Mouse (Mus musculus) heart, adult 2 months (tissue): ENCODE results near the gene Sarm1. TPM values are rescaled to one million over a fixed set of nuclear protein-coding genes. Genes with fewer than 3 reads are reported as not detected.

Source experiments
- DNase-seq, 2 experiments: peaks; one replicate each; pipeline ENCODE4 v3.0.0; 2021
- H3K27ac ChIP-seq: fragments of 200-600 bp; 2 replicates; pipeline ENCODE4 v1.8.1; 2022
- H3K27me3 ChIP-seq: fragments of 200-500 bp; 2 replicates; pipeline ENCODE4 v1.6.1; 2012; ENCODE audit warnings: mild to moderate bottlenecking, low read length, inconsistent platforms, mixed read lengths; ENCODE audit not compliant: control insufficient read depth, insufficient read depth
- H3K36me3 ChIP-seq: fragments of 200-500 bp; 2 replicates; pipeline ENCODE4 v1.6.1; 2012; ENCODE audit warnings: low read length, inconsistent platforms; ENCODE audit not compliant: control insufficient read depth, insufficient read depth
- H3K4me1 ChIP-seq: fragments of 200-500 bp; 2 replicates; pipeline ENCODE4 v1.6.1; 2011; ENCODE audit warnings: low read length; ENCODE audit not compliant: control insufficient read depth, insufficient read depth
- H3K4me3 ChIP-seq: fragments of 200-600 bp; 2 replicates; pipeline ENCODE4 v1.8.1; 2022
- H3K79me2 ChIP-seq: fragments of 200-500 bp; replicated peaks from 2 replicates; pipeline ENCODE4 v1.6.1; 2012; ENCODE audit warnings: mild to moderate bottlenecking, inconsistent platforms, low read length, moderate library complexity, mixed read lengths; ENCODE audit not compliant: control insufficient read depth, insufficient read depth
- H3K9ac ChIP-seq: fragments of 200-500 bp; 2 replicates; pipeline ENCODE4 v1.6.1; 2012; ENCODE audit warnings: low read depth, mild to moderate bottlenecking, control low read depth, inconsistent platforms, low read length, mixed read lengths
- CTCF ChIP-seq: fragments of 200-600 bp; IDR thresholded peaks from 2 replicates; pipeline ENCODE4 v1.8.1; 2022; ENCODE audit warnings: antibody characterized with exemption, mild to moderate bottlenecking, moderate library complexity
- EP300 ChIP-seq: fragments of 200-500 bp; IDR thresholded peaks from 2 replicates; pipeline ENCODE4 v1.6.1; 2011; ENCODE audit warnings: low read depth, low read length, control low read depth; ENCODE audit not compliant: insufficient read depth
- POLR2A ChIP-seq: fragments of 200-500 bp; IDR thresholded peaks from 2 replicates; pipeline ENCODE4 v1.6.1; 2011; ENCODE audit warnings: mild to moderate bottlenecking, low read depth, low read length, control low read depth; ENCODE audit not compliant: insufficient read depth
- WGBS: fragments of 180-500 bp; shearing (Covaris S2); methylation state at CpG from one replicate; pipeline ENCODE4 v1.1.7; 2018; 5-methylcytosine and 5-hydroxymethylcytosine counted together
- intact Hi-C: fragments of 180-260 bp; cut with DNase I; formaldehyde crosslinking; loops from one replicate; pipeline ENCODE4 v1.15.1; 2025
- polyA plus RNA-seq: library from polyadenylated mRNA; depleted of rRNA; stranded (reverse); fragments of >200 nt; gene quantifications from 2 replicates; pipeline ENCODE4 v1.2.3, GENCODE M21; 2012
- total RNA-seq, 2 experiments: library from RNA; stranded (reverse); gene quantifications; 2 replicates each; pipeline ENCODE4 v1.2.3; 2021

The Sarm1 gene
- total and polyA plus RNA-seq, 3 experiments: 0.23 to 0.52 (median 0.45) TPM

GRCm38 (mm10) chr11:78437182-78437581, 60.4 kb downstream of the Sarm1 start:
- no peak for DNase-seq
- 90% methylated on average over 7 of the region's 7 CpGs for WGBS
- intact Hi-C loops: no loop called here
- TF ChIP-seq EP300 (no peak), CTCF (no peak), POLR2A (no peak)
- H3K27ac ChIP-seq: no peak overlapping the region
- no peak overlapping the region for H3K9ac ChIP-seq
- no peaks in the 10 kb centered on the region for H3K79me2 ChIP-seq
- H3K4me3 ChIP-seq: no peak overlapping the region
- no peaks in the 10 kb centered on the region for H3K27me3 ChIP-seq
- H3K4me1 ChIP-seq: no peaks in the 10 kb centered on the region
- H3K36me3 ChIP-seq: no peaks in the 10 kb centered on the region

- Histone ChIP-seq H3K27me3 (no peaks in the 10 kb centered on the region), H3K9ac (no peak overlapping the region), H3K36me3 (no peaks in the 10 kb centered on the region), H3K79me2 (no peaks in the 10 kb centered on the region), H3K4me3 (no peak overlapping the region), H3K27ac (no peak overlapping the region), H3K4me1 (no peaks in the 10 kb centered on the region)
- 12% methylated on average over 19 of the region's 19 CpGs for WGBS
- intact Hi-C loops: no loop called here
- TF ChIP-seq EP300 (no peak), CTCF (peak; percentile 49)
- DNase-seq: no peak
Measured at GRCm38 (mm10) chr11:78435776-78436349, 61.7 kb downstream of the Sarm1 start.

- TF ChIP-seq EP300: no peak
- no peak for TF ChIP-seq POLR2A
- TF ChIP-seq CTCF: no peak
- intact Hi-C loops: no loop called here
- no peaks in the 10 kb centered on the region for H3K27me3 ChIP-seq
- no peak overlapping the region for H3K4me3 ChIP-seq
- H3K79me2 ChIP-seq: no peaks in the 10 kb centered on the region
- DNase-seq: no peak
- no peak overlapping the region for H3K27ac ChIP-seq
- 35% methylated on average over 4 of the region's 4 CpGs for WGBS
- H3K9ac ChIP-seq: no peak overlapping the region
- H3K4me1 ChIP-seq: no peaks in the 10 kb centered on the region
- H3K36me3 ChIP-seq: no peaks in the 10 kb centered on the region
Measured at GRCm38 (mm10) chr11:78434052-78434451, 63.5 kb downstream of the Sarm1 start.

GRCm38 (mm10) chr11:78431176-78431575, 66.4 kb downstream of the Sarm1 start:
- no peaks in the 10 kb centered on the region for H3K27me3 ChIP-seq
- H3K36me3 ChIP-seq: no peaks in the 10 kb centered on the region
- no peaks in the 10 kb centered on the region for H3K4me1 ChIP-seq
- intact Hi-C loops: no loop called here
- DNase-seq: no peak
- no peak overlapping the region for H3K9ac ChIP-seq
- WGBS: 88% methylated on average over 10 of the region's 10 CpGs
- no peaks in the 10 kb centered on the region for H3K79me2 ChIP-seq
- no peak overlapping the region for H3K4me3 ChIP-seq
- TF ChIP-seq EP300 (no peak), CTCF (no peak), POLR2A (no peak)
- H3K27ac ChIP-seq: no peak overlapping the region

- Histone ChIP-seq H3K79me2 (no peaks in the 10 kb centered on the region), H3K9ac (no peak overlapping the region), H3K4me3 (no peak overlapping the region), H3K4me1 (no peaks in the 10 kb centered on the region), H3K27ac (no peak overlapping the region), H3K27me3 (no peaks in the 10 kb centered on the region), H3K36me3 (no peaks in the 10 kb centered on the region)
- intact Hi-C loops: no loop called here
- TF ChIP-seq POLR2A: no peak
- TF ChIP-seq CTCF: no peak
- TF ChIP-seq EP300: no peak
- 41% methylated on average over 11 of the region's 11 CpGs for WGBS
- no peak for DNase-seq
Measured at GRCm38 (mm10) chr11:78430195-78430878, 67.2 kb downstream of the Sarm1 start.

- Histone ChIP-seq H3K9ac (no peak overlapping the region), H3K79me2 (no peaks in the 10 kb centered on the region), H3K4me1 (no peaks in the 10 kb centered on the region; the same call in 1 of the 2 replicates), H3K4me3 (no peak overlapping the region), H3K36me3 (no peaks in the 10 kb centered on the region), H3K27ac (no peak overlapping the region), H3K27me3 (no peaks in the 10 kb centered on the region)
- TF ChIP-seq CTCF: no peak
- TF ChIP-seq EP300: no peak
- TF ChIP-seq POLR2A: no peak
- DNase-seq: no peak
- intact Hi-C loops: no loop called here
- 81% methylated on average over 5 of the region's 5 CpGs for WGBS
Measured at GRCm38 (mm10) chr11:78428309-78428708, 69.2 kb downstream of the Sarm1 start.
